Mouse (Mus musculus): Measurements from ENCODE around the gene Brwd1. TPM values are rescaled to one million over a fixed set of nuclear protein-coding genes. Genes with fewer than 3 reads are reported as not detected.
A peak's percentile ranks its signal among the peaks of the same experiment; 100 is the strongest.

Brwd1 gene
- polyA plus RNA-seq, 1 experiment = 48.5 TPM

- TF ChIP-seq POLR2A (IDR thresholded peaks at IDR 0.05; ENCODE audit: control insufficient read depth, extremely low read depth, insufficient read depth, low read length, poor library complexity) (no peak), CTCF (IDR thresholded peaks at IDR 0.05; ENCODE audit: borderline replicate concordance, control insufficient read depth, extremely low read depth, insufficient read depth, low read length, poor library complexity) (no peak)
- Histone ChIP-seq H3K27ac (ENCODE audit: control insufficient read depth, insufficient read depth, low read length) (no peak overlapping the region), H3K36me3 (ENCODE audit: control insufficient read depth, insufficient read depth, low read length) (no peaks in the 10 kb centered on the region), H3K4me1 (replicated peaks; ENCODE audit: control insufficient read depth, insufficient read depth, low read length) (peaks cover 18% of the 10 kb centered on the region), H3K4me3 (ENCODE audit: control insufficient read depth, insufficient read depth, low read length) (no peak overlapping the region), H3K27me3 (ENCODE audit: control insufficient read depth, insufficient read depth, low read length) (no peaks in the 10 kb centered on the region)
- WGBS = 89% methylated on average over 9 of the region's 9 CpGs
- DNase-seq = no peak
Observed at GRCm38 (mm10) chr16:96091515-96092504, 9.5 kb upstream of the Brwd1 start.

- Histone ChIP-seq H3K27ac (ENCODE audit: control insufficient read depth, insufficient read depth, low read length) (no peak overlapping the region), H3K36me3 (ENCODE audit: control insufficient read depth, insufficient read depth, low read length) (no peaks in the 10 kb centered on the region), H3K4me3 (ENCODE audit: control insufficient read depth, insufficient read depth, low read length) (no peak overlapping the region), H3K4me1 (replicated peaks; ENCODE audit: control insufficient read depth, insufficient read depth, low read length) (peaks cover 42% of the 10 kb centered on the region), H3K27me3 (ENCODE audit: control insufficient read depth, insufficient read depth, low read length) (no peaks in the 10 kb centered on the region)
- DNase-seq = no peak
- WGBS = 93% methylated on average over 5 of the region's 5 CpGs
- TF ChIP-seq POLR2A (IDR thresholded peaks at IDR 0.05; ENCODE audit: control insufficient read depth, extremely low read depth, insufficient read depth, low read length, poor library complexity) (no peak), CTCF (IDR thresholded peaks at IDR 0.05; ENCODE audit: borderline replicate concordance, control insufficient read depth, extremely low read depth, insufficient read depth, low read length, poor library complexity) (no peak)
Observed at GRCm38 (mm10) chr16:96088120-96088519, 5.8 kb upstream of the Brwd1 start.

- DNase-seq = no peak
- no peak overlapping the region for H3K4me3 ChIP-seq (ENCODE audit: control insufficient read depth, insufficient read depth, low read length)
- WGBS = 54% methylated on average over 4 of the region's 4 CpGs
- H3K27ac ChIP-seq (ENCODE audit: control insufficient read depth, insufficient read depth, low read length) = no peak overlapping the region
- H3K4me1 ChIP-seq (replicated peaks; ENCODE audit: control insufficient read depth, insufficient read depth, low read length) = peaks cover 46% of the 10 kb centered on the region
- H3K36me3 ChIP-seq (ENCODE audit: control insufficient read depth, insufficient read depth, low read length) = no peaks in the 10 kb centered on the region
- TF ChIP-seq POLR2A (IDR thresholded peaks at IDR 0.05; ENCODE audit: control insufficient read depth, extremely low read depth, insufficient read depth, low read length, poor library complexity) (no peak), CTCF (IDR thresholded peaks at IDR 0.05; ENCODE audit: borderline replicate concordance, control insufficient read depth, extremely low read depth, insufficient read depth, low read length, poor library complexity) (no peak)
- no peaks in the 10 kb centered on the region for H3K27me3 ChIP-seq (ENCODE audit: control insufficient read depth, insufficient read depth, low read length)
Observed at GRCm38 (mm10) chr16:96087436-96087835, 5.1 kb upstream of the Brwd1 start.

- no peaks in the 10 kb centered on the region for H3K27me3 ChIP-seq (ENCODE audit: control insufficient read depth, insufficient read depth, low read length)
- peaks cover 46% of the 10 kb centered on the region for H3K4me1 ChIP-seq (replicated peaks; ENCODE audit: control insufficient read depth, insufficient read depth, low read length)
- WGBS = 8% methylated on average over 12 of the region's 12 CpGs
- H3K27ac ChIP-seq (ENCODE audit: control insufficient read depth, insufficient read depth, low read length) = no peak overlapping the region
- TF ChIP-seq POLR2A (IDR thresholded peaks at IDR 0.05; ENCODE audit: control insufficient read depth, extremely low read depth, insufficient read depth, low read length, poor library complexity) (no peak), CTCF (IDR thresholded peaks at IDR 0.05; ENCODE audit: borderline replicate concordance, control insufficient read depth, extremely low read depth, insufficient read depth, low read length, poor library complexity) (no peak)
- peak; percentile 66 for DNase-seq
- H3K36me3 ChIP-seq (ENCODE audit: control insufficient read depth, insufficient read depth, low read length) = no peaks in the 10 kb centered on the region
- H3K4me3 ChIP-seq (ENCODE audit: control insufficient read depth, insufficient read depth, low read length) = no peak overlapping the region
Observed at GRCm38 (mm10) chr16:96087001-96087400, 4.7 kb upstream of the Brwd1 start.

- no peaks in the 10 kb centered on the region for H3K36me3 ChIP-seq (ENCODE audit: control insufficient read depth, insufficient read depth, low read length)
- TF ChIP-seq CTCF (IDR thresholded peaks at IDR 0.05; ENCODE audit: borderline replicate concordance, control insufficient read depth, extremely low read depth, insufficient read depth, low read length, poor library complexity) (no peak), POLR2A (IDR thresholded peaks at IDR 0.05; ENCODE audit: control insufficient read depth, extremely low read depth, insufficient read depth, low read length, poor library complexity) (no peak)
- H3K4me1 ChIP-seq (replicated peaks; ENCODE audit: control insufficient read depth, insufficient read depth, low read length) = peaks cover 51% of the 10 kb centered on the region
- no peak overlapping the region for H3K4me3 ChIP-seq (ENCODE audit: control insufficient read depth, insufficient read depth, low read length)
- no peaks in the 10 kb centered on the region for H3K27me3 ChIP-seq (ENCODE audit: control insufficient read depth, insufficient read depth, low read length)
- peak overlapping the region; percentile 89 for H3K27ac ChIP-seq (ENCODE audit: control insufficient read depth, insufficient read depth, low read length)
- DNase-seq = peak; percentile 73
Observed at GRCm38 (mm10) chr16:96085597-96085996, 3.3 kb upstream of the Brwd1 start.

GRCm38 (mm10) chr16:96083179-96083646, 887 bp upstream of the Brwd1 start:
- Histone ChIP-seq H3K27me3 (ENCODE audit: control insufficient read depth, insufficient read depth, low read length) (no peaks in the 10 kb centered on the region), H3K4me3 (ENCODE audit: control insufficient read depth, insufficient read depth, low read length) (peak overlapping the region; percentile 95), H3K4me1 (replicated peaks; ENCODE audit: control insufficient read depth, insufficient read depth, low read length) (peaks cover 43% of the 10 kb centered on the region), H3K36me3 (ENCODE audit: control insufficient read depth, insufficient read depth, low read length) (0 out of 2 replicates have a peak, but pooled peaks cover 3% of the 10 kb centered on the region), H3K27ac (ENCODE audit: control insufficient read depth, insufficient read depth, low read length) (peak overlapping the region; percentile 47; the same call in 1 of the 2 replicates)
- TF ChIP-seq POLR2A (IDR thresholded peaks at IDR 0.05; ENCODE audit: control insufficient read depth, extremely low read depth, insufficient read depth, low read length, poor library complexity) = no peak
- TF ChIP-seq CTCF (IDR thresholded peaks at IDR 0.05; ENCODE audit: borderline replicate concordance, control insufficient read depth, extremely low read depth, insufficient read depth, low read length, poor library complexity) = no peak
- WGBS = 63% methylated on average over 20 of the region's 20 CpGs
- DNase-seq = no peak

Measured in thymus, adult 2 months (tissue).